Mouse (Mus musculus): ENCODE results near the gene Nphs1. TPM values are rescaled to one million over a fixed set of nuclear protein-coding genes. Genes with fewer than 3 reads are reported as not detected.
A peak's percentile ranks its signal among the peaks of the same experiment; 100 is the strongest.

The Nphs1 gene
- polyA plus RNA-seq, 1 experiment, result not detected

DNA sequence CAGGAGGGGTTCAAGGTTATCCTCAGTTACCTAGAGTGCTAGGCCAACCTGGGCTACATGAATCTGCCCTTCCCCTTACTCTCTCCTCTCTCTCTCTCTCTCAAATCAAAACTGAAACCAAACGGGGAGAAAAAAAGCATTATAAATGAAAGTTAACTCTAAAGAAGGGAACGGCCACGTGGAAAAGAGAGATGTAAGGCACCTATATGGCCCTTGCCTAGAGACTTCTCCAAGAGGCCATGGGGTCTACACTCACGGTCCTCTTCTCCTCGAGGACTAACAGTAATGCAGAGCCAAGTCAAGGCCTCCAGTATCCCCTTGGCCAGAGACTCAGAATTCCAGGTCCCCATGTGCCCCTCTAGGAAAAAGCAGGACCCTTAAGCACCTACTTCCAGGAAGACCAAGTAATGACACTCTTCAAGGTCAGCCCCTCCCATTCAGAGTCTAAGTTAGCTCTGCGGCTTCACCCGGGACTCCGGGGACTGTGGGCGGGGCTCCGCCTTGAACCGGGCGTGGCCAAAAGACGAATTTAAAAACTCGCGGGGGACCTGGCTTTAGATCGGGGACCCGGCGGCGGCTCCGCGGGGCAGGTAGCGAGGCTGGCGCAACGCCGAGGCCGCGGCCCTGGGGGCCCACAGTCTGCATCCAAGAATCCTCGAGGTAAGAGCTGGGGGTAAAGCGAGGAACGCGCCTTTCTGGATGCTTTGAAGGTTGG, 36.8 kb upstream of the Nphs1 start, which contains the start of gene Nfkbid:
Gene Nfkbid (plus strand): TSS at position 558 of the 715 bp plus-strand sequence.
- TF ChIP-seq GATA1 (IDR thresholded peaks at IDR 0.05; ENCODE audit: borderline replicate concordance, low read length), result no peak
- TF ChIP-seq FLI1 (IDR thresholded peaks at IDR 0.05; ENCODE audit: low read length), result no peak
- Histone ChIP-seq H3K9me3 (no peaks in the 10 kb centered on the region), H3K36me3 (replicated peaks; ENCODE audit: low read length) (peaks cover 31% of the 10 kb centered on the region), H3K4me1 (peaks cover 85% of the 10 kb centered on the region), H3K27me3 (replicated peaks) (no peaks in the 10 kb centered on the region), H3K4me3 (replicated peaks) (peak within 1 kb of the TSS; percentile 94)

- H3K4me1 ChIP-seq, result peaks cover 82% of the 10 kb centered on the region
These were observed 36.2 kb upstream of the Nphs1 start for GRCm38 (mm10) chr7:30421890-30422435.

DNA sequence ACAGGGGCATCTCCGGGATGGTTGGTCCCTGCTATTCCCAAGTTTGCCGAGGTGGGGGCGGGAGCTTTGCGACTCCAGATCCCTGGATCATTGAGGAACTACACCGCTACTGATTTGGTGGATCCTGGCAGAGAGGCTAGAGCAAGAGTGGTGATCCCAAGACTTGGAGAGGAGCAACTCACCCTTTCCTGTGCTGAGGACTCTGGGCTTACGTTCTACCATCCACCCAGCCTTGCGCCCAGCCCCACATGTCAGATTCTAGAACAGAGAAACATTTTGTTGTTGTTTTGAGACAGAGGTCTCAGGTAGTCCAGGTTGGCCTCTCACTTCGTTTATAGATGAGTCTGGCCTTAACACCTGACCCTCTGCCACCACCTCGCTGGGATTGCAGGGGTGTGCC, 35.6 kb upstream of the Nphs1 start:
- TF ChIP-seq FLI1 (IDR thresholded peaks at IDR 0.05; ENCODE audit: low read length) (no peak), GATA1 (IDR thresholded peaks at IDR 0.05; ENCODE audit: borderline replicate concordance, low read length) (no peak)
- Histone ChIP-seq H3K36me3 (replicated peaks; ENCODE audit: low read length) (peaks cover 44% of the 10 kb centered on the region), H3K4me1 (peaks cover 76% of the 10 kb centered on the region), H3K27me3 (replicated peaks) (no peaks in the 10 kb centered on the region), H3K4me3 (replicated peaks) (peak overlapping the region; percentile 94), H3K9me3 (no peaks in the 10 kb centered on the region)

More at GRCm38 (mm10) chr7:30421890-30422435, 36.2 kb upstream of the Nphs1 start:
- TF ChIP-seq FLI1 (IDR thresholded peaks at IDR 0.05; ENCODE audit: low read length), result no peak
- TF ChIP-seq GATA1 (IDR thresholded peaks at IDR 0.05; ENCODE audit: borderline replicate concordance, low read length), result no peak
- Histone ChIP-seq H3K27me3 (replicated peaks) (no peaks in the 10 kb centered on the region), H3K4me3 (replicated peaks) (peak overlapping the region; percentile 94), H3K9me3 (no peaks in the 10 kb centered on the region), H3K36me3 (replicated peaks; ENCODE audit: low read length) (peaks cover 38% of the 10 kb centered on the region)

DNA sequence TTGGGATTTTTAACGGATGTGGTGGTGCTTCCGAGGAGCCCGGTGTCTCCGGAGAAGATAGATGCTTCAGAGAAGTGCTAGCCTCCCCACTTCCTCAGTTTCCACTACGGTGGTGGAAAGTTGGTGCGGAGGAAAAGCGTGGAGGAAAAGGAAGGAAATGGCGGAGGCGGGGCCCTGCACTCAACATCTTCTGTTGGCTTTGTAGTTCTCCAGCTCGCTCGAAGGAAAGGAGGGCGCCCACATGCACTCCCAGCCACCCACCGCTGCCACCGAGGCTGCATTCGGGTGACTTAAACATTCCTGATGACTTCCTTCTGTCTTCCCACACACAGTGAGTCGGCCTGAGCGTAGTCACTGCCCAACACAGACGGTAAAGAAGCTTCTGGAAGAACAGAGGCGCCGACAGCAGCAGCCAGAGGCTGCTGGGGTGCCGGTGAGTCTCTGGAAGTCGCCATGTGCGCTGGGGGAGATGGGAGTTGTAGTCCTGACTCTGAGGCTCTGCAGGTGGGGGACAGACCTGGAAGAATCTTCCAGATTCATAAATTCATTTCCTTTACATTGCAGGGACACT, 35.0 kb upstream of the Nphs1 start:
- Histone ChIP-seq H3K4me3 (replicated peaks) (peak overlapping the region; percentile 94), H3K27me3 (replicated peaks) (no peaks in the 10 kb centered on the region), H3K4me1 (peaks cover 70% of the 10 kb centered on the region), H3K9me3 (no peaks in the 10 kb centered on the region), H3K36me3 (replicated peaks; ENCODE audit: low read length) (peaks cover 50% of the 10 kb centered on the region)
- TF ChIP-seq GATA1 (IDR thresholded peaks at IDR 0.05; ENCODE audit: borderline replicate concordance, low read length) (no peak), FLI1 (IDR thresholded peaks at IDR 0.05; ENCODE audit: low read length) (no peak)

- peaks cover 6% of the 10 kb centered on the region for H3K27me3 ChIP-seq (replicated peaks)
- H3K9me3 ChIP-seq, result no peaks in the 10 kb centered on the region
- no peak overlapping the region for H3K4me3 ChIP-seq (replicated peaks)
- H3K4me1 ChIP-seq, result peaks cover 56% of the 10 kb centered on the region
- H3K36me3 ChIP-seq (replicated peaks; ENCODE audit: low read length), result peaks cover 48% of the 10 kb centered on the region
- TF ChIP-seq FLI1 (IDR thresholded peaks at IDR 0.05; ENCODE audit: low read length) (no peak), GATA1 (IDR thresholded peaks at IDR 0.05; ENCODE audit: borderline replicate concordance, low read length) (no peak)
These were observed 28.8 kb upstream of the Nphs1 start for GRCm38 (mm10) chr7:30429327-30429726.

DNA sequence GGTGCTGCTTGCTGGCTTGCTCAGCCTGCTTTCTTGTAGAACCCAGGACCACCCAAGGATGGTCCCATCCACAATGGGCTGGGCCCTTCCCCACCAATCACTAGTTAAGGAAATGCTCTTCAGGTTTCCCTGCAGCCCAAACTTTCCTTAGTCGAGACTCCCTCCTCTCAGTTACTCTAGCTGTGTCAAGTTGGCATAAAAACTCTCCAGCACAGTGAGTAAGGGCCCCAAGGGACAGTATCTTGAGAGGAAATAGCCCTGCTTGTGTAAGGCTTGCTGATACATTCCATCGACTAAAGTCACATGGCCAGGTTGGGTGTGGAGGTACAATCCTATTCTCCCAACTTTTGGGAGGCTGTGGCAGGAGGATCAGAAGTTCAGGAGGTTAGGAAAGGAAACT, 27.9 kb upstream of the Nphs1 start:
- Histone ChIP-seq H3K4me1 (peaks cover 56% of the 10 kb centered on the region), H3K9me3 (no peaks in the 10 kb centered on the region), H3K4me3 (replicated peaks) (no peak overlapping the region), H3K27me3 (replicated peaks) (peaks cover 11% of the 10 kb centered on the region), H3K36me3 (replicated peaks; ENCODE audit: low read length) (peaks cover 40% of the 10 kb centered on the region)
- TF ChIP-seq FLI1 (IDR thresholded peaks at IDR 0.05; ENCODE audit: low read length), result no peak
- TF ChIP-seq GATA1 (IDR thresholded peaks at IDR 0.05; ENCODE audit: borderline replicate concordance, low read length), result no peak

GRCm38 (mm10) chr7:30431793-30432192, 26.3 kb upstream of the Nphs1 start:
- H3K4me1 ChIP-seq, result peaks cover 53% of the 10 kb centered on the region
- H3K36me3 ChIP-seq (replicated peaks; ENCODE audit: low read length), result peaks cover 25% of the 10 kb centered on the region
- H3K4me3 ChIP-seq (replicated peaks), result no peak overlapping the region
- TF ChIP-seq GATA1 (IDR thresholded peaks at IDR 0.05; ENCODE audit: borderline replicate concordance, low read length) (no peak), FLI1 (IDR thresholded peaks at IDR 0.05; ENCODE audit: low read length) (no peak)
- H3K27me3 ChIP-seq (replicated peaks), result peaks cover 27% of the 10 kb centered on the region
- no peaks in the 10 kb centered on the region for H3K9me3 ChIP-seq

GRCm38 (mm10) chr7:30434238-30434637, 23.9 kb upstream of the Nphs1 start:
- TF ChIP-seq FLI1 (IDR thresholded peaks at IDR 0.05; ENCODE audit: low read length) (no peak), GATA1 (IDR thresholded peaks at IDR 0.05; ENCODE audit: borderline replicate concordance, low read length) (no peak)
- no peaks in the 10 kb centered on the region for H3K9me3 ChIP-seq
- peaks cover 43% of the 10 kb centered on the region for H3K27me3 ChIP-seq (replicated peaks)
- H3K36me3 ChIP-seq (replicated peaks; ENCODE audit: low read length), result peaks cover under 1% of the 10 kb centered on the region
- H3K4me1 ChIP-seq, result peaks cover 45% of the 10 kb centered on the region
- H3K4me3 ChIP-seq (replicated peaks), result no peak overlapping the region

- Histone ChIP-seq H3K4me3 (replicated peaks) (no peak overlapping the region), H3K27me3 (replicated peaks) (peaks cover 45% of the 10 kb centered on the region), H3K4me1 (peaks cover 42% of the 10 kb centered on the region), H3K36me3 (replicated peaks; ENCODE audit: low read length) (no peaks in the 10 kb centered on the region), H3K9me3 (no peaks in the 10 kb centered on the region)
- TF ChIP-seq GATA1 (IDR thresholded peaks at IDR 0.05; ENCODE audit: borderline replicate concordance, low read length), result no peak
- no peak for TF ChIP-seq FLI1 (IDR thresholded peaks at IDR 0.05; ENCODE audit: low read length)
These were observed 23.4 kb upstream of the Nphs1 start for GRCm38 (mm10) chr7:30434701-30435100.

GRCm38 (mm10) chr7:30435156-30435555, 23.0 kb upstream of the Nphs1 start:
- TF ChIP-seq GATA1 (IDR thresholded peaks at IDR 0.05; ENCODE audit: borderline replicate concordance, low read length) (no peak), FLI1 (IDR thresholded peaks at IDR 0.05; ENCODE audit: low read length) (no peak)
- H3K36me3 ChIP-seq (replicated peaks; ENCODE audit: low read length), result no peaks in the 10 kb centered on the region
- H3K27me3 ChIP-seq (replicated peaks), result peaks cover 50% of the 10 kb centered on the region
- no peaks in the 10 kb centered on the region for H3K9me3 ChIP-seq
- peaks cover 37% of the 10 kb centered on the region for H3K4me1 ChIP-seq
- no peak overlapping the region for H3K4me3 ChIP-seq (replicated peaks)

Data from megakaryocyte, embryonic 14.5 days (primary cell).